ENCODE assay signal across 25 mouse cellular contexts in genomic region chr15:88229456-88229855, GRCm38 (mm10).
"Had no signal": no experiment of that assay in that cellular context is flagged by ENCODE, and none has a peak within 500 bp of the region (broad histone marks: within the 10 kb centered on the region; RNA-seq: fewer than 3 reads in every experiment).

No protein-coding gene starts in this region.

- H3K36me3 ChIP-seq: heart, embryonic 13.5 days; heart, embryonic 15.5 days; kidney, embryonic 15.5 days; limb, embryonic 10.5 days; limb, embryonic 12.5 days; liver, embryonic 13.5 days; liver, embryonic 15.5 days had no signal

- DNase-seq: gastrocnemius, postnatal 14 days; gastrocnemius, postnatal 36 days; heart, adult 18-20 months; heart, postnatal 14 days; heart, postnatal 36 days; kidney, adult 11 months; kidney, adult 2 months; kidney, adult 9 months; kidney, postnatal 14 days; kidney, postnatal 36 days; liver; liver, embryonic 13.5 days had no signal

- H3K4me3 ChIP-seq: heart, embryonic 13.5 days; heart, embryonic 15.5 days; kidney, embryonic 15.5 days; left cerebral cortex, adult 2 months; limb, embryonic 10.5 days; limb, embryonic 12.5 days; liver, embryonic 13.5 days; liver, embryonic 15.5 days had no signal

- H3K9ac ChIP-seq: heart, embryonic 13.5 days; heart, embryonic 15.5 days; hindbrain, embryonic 14.5 days; kidney, embryonic 15.5 days; limb, embryonic 12.5 days; liver, embryonic 13.5 days; liver, embryonic 15.5 days had no signal

- ATAC-seq: hindbrain, embryonic 16.5 days; intestine, embryonic 16.5 days had no signal

- H3K4me1 ChIP-seq: heart, embryonic 13.5 days; heart, embryonic 15.5 days; kidney, embryonic 15.5 days; limb, embryonic 10.5 days; limb, embryonic 12.5 days; liver, embryonic 13.5 days; liver, embryonic 15.5 days had no signal

- H3K27ac ChIP-seq: heart, embryonic 13.5 days; heart, embryonic 15.5 days; hindbrain, embryonic 14.5 days; kidney, embryonic 15.5 days; kidney, postnatal 0 days; left cerebral cortex, adult 2 months; limb, embryonic 10.5 days; limb, embryonic 12.5 days; liver, embryonic 13.5 days; liver, embryonic 15.5 days had no signal

- H3K4me2 ChIP-seq: heart, embryonic 11.5 days; heart, embryonic 13.5 days; heart, embryonic 15.5 days; hindbrain, embryonic 14.5 days; kidney, embryonic 15.5 days; limb, embryonic 12.5 days; liver, embryonic 11.5 days; liver, embryonic 13.5 days; liver, embryonic 15.5 days had no signal

- H3K9me3 ChIP-seq: heart, embryonic 13.5 days; heart, embryonic 15.5 days; kidney, embryonic 15.5 days; limb, embryonic 10.5 days; limb, embryonic 12.5 days had no signal

- H3K27me3 ChIP-seq: heart, embryonic 13.5 days; heart, embryonic 15.5 days; kidney, embryonic 15.5 days; limb, embryonic 12.5 days; liver, embryonic 13.5 days; liver, embryonic 15.5 days had no signal
